Mouse (Mus musculus) mouse trophoblast stem cell (cell line): Measurements from ENCODE around the gene Myog.

Experiments used
- in situ Hi-C, 2 experiments: fragments of 300-500 bp; cut with MseI, MboI; formaldehyde crosslinking; loops; 2 replicates in 1 of 2; 3 replicates in 1 of 2; pipeline ENCODE4 v1.15.1; 2025

Gene Myog

DNA sequence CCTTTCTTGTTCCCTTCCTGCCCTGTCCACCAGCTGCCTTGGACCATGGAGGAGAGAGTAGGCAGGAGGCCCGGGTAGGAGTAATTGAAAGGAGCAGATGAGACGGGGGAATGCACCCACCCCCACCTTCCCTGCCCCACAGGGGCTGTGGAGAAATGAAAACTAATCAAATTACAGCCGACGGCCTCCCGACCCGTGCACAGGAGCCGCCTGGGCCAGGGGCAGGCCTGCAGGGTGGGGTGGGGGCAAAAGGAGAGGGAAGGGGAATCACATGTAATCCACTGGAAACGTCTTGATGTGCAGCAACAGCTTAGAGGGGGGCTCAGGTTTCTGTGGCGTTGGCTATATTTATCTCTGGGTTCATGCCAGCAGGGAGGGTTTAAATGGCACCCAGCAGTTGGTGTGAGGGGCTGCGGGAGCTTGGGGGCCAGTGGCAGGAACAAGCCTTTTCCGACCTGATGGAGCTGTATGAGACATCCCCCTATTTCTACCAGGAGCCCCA, at the start of gene Myog:
TSS of gene Myog (plus strand) at position 392 of the 502 bp plus-strand sequence.
- in situ Hi-C loops = no loop called here

DNA sequence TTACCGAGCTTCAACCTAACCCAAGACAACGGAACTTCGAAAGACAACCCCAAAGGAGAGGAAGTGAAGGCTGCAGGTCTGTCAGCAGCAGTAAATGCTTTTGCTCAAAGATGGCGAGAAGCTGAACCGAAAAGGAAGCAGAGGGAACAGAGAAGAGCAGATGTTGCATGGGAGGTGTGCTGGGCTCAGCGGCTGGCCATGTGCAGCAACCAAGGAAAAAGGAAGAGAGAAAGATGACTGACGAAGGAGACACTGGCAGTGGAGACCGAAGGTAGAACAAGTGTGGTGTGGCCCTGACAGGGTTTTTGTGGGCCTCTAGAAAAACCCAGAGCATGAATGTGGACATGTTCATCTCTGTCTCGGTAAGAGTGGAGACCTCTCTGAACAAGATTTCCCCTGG, 49.1 kb upstream of the Myog start:
- in situ Hi-C loops = loop anchor here in 1 of 2 experiments (5.0 kb wide), 1 partner anchor 88 kb away; no protein-coding TSS in a partner anchor

DNA sequence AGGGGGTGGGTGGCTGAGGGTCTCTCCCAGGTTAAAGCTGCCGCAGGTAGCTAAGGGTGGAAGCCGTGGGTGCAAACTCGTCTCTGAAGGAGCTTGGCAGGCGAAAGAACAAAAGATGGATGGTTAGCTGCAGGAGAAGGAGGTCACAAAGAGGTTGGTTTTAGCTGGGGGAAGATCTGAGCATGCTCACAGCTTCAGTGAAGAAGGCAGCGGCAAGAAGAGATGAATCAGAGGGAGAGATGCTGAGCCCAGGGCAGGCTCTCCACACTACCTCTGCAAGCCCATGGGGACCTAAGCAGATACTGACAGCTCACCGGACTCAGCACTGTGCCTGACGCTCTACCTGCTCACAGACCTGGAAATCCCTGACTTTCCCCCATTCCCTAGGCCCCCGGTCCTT, 48.5 kb upstream of the Myog start:
- in situ Hi-C loops = loop anchor here in 1 of 2 experiments (5.0 kb wide), 1 partner anchor 89 kb away; no protein-coding TSS in a partner anchor

DNA sequence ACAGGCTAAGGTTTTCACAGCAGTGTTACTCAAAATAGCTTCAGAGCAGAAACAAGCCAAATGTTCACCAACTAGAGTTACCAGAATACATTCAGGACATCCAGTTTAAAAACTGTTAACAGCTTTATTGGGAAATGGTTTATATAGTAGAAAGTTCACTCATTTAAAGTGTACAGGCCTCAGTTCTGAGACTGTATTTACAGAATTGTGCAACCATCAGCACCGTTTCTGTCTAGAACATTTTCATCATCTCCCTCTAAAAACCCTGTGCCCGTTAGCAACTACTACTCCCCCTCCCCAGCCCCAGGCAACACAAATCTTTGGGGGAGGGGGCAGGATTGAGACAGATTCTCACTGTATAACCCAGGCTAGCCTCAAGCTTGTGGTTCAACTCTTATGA, 47.5 kb upstream of the Myog start:
- in situ Hi-C loops = loop anchor here in 1 of 2 experiments (5.0 kb wide), 1 partner anchor 90 kb away; no protein-coding TSS in a partner anchor

DNA sequence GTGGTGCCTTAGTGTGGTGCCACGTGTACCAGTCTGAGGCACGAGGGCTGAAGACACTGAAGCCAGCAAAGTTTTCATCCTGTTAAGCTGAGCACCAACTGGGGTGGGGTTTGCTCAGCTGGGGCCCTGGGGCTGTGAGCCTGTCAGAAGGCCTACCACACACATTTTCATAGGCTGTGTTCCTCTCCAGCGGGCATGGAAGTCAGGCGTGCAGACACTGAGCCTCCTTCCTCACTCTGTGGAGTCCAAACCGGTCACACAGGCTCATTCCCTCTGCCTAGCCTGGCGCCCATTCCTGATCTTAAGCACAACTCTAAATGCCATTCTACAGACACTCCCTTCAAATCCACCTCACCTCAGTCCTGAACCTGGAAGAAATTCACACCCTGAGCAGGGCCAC, 46.3 kb upstream of the Myog start:
- in situ Hi-C loops = loop anchor here in 1 of 2 experiments (5.0 kb wide), 1 partner anchor 91 kb away; no protein-coding TSS in a partner anchor

DNA sequence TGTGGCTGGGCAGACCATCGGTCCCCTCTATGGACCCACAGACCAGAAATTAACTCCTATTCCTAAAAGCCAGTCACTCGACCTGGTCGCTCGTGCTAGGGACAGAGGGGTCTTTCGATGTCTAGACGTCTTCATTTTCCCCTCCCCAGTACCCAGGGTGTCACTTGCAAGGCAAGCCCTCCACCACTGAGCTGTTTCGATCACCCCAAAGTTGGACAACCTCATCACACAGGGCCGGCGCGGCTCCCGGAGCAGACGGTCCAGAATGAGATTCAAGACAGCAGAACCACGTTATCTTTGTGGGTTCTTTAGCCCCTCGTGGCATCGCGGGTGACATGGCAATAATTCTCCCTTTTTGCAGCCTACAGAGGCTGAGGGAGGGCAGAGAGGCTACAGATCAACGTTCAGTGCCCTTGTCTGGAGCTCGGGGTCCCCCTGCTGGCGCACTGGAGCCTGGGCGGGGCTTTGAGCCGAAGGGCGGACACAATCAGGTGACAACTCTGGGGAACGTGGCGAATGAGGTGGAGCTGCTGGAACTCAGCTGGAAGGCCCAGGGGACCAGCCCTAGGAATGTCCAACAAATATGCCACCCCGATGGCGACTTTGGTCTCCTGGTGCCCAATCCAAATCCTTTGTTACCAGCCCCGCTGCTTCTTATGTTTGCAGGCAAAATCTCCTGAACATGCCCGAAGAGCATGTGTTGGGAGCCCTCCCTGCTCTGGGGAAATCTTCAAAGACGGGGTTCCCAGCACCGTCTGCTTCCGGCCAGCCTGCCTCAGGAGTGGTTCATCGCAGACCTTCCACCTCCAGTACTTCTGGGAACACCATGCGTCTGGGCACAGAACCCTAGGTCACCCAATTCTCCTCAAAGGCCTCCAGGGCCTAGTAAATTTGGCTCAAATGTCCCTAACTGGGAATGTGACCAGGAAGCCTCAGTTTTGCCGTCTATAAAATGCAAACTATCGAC, 45.6 kb upstream of the Myog start:
- in situ Hi-C loops = loop anchor here in 1 of 2 experiments (5.0 kb wide), 1 partner anchor 92 kb away; no protein-coding TSS in a partner anchor

DNA sequence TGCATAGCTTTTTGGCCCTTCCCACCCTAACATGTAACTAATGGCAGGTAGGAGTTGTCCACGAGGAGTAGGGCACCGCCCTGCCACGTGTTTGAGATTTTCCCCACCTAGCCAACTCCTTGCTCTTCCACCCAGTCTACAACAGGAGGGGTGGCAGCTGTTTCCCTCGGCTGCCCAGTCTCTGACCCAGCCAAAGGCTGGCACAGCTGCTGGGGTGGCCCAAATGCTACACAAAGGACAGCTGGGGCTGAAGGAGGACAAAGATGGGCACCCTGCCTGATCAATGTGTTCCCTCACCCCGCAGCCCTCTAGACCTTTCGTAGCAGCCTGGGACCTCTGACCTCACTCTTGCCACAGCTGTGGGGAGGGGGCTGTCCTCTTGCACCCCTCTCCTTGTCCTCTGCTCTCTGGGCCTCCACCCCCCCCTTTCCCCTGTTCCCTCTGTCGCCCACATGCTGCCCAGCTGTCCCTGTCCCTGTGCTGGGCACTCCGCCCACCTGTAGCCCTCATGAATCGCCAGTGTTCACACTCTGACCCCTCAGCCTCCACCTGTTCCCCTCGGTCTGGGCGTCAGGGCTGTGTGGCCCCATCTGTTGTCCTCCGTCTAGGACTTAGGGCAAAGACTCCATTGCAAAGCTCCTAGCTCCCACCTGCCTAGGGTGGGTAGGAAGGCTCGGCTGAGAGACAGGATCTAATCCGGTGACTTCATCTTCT, 44.6 kb upstream of the Myog start:
- in situ Hi-C loops = no loop called here

DNA sequence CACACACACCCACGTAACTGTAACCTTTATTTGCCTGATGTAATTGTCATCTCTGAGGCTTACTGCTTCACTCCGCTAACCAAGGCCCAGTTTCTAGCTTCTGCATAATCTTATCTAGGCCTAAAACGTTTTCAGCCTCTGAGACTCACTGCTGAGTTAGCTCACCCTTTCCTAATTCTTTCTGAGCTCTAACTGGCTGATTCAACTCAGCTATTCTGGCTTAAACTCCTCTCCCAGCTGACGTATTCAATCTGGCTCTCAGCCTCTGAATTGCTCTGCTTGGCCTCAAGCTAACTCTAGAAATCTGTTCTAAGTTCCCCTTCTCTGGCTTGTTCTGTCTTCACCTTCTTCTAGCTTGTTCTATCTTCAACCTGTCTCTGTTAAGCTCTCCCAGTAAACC, 43.2 kb upstream of the Myog start:
- in situ Hi-C loops = no loop called here

DNA sequence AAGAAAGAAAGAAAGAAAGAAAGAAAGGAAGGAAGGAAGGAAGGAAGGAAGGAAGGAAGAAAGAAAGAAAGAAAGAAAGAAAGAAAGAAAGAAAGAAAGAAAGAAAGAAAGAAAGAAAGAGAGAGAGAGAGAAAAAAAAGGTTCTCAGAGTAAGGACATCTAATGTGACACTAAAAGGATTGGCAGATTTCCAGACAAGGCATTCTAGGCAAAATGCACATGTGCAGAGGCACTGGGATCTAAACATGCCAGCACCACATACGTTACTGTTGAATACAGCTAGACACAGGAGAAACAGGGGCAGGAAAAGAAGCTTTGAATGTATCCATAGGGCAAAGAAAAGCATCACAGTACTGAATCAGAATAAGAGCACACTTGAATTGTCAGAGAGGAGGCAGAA, 40.1 kb upstream of the Myog start:
- in situ Hi-C loops = loop anchor here in 1 of 2 experiments (5.0 kb wide), 1 partner anchor 97 kb away; no protein-coding TSS in a partner anchor

DNA sequence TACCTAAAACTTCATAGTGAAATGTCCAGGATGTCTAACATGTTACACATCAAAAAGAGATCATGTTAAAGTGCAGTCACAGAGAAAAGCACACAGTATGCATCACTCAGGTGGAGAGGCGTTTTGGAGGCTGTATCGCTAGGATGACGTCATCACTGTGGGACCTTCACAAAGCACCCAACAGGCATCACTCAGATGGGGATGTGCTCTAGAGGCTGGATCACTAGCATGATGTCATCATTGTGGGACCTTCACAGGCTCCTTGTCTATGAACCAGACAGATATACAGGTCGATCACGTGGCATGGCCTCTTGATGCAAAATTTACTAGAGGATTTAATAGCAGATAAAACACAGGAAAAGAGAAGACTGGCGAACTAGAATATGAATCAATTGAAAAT, 25.4 kb upstream of the Myog start:
- in situ Hi-C loops = no loop called here

DNA sequence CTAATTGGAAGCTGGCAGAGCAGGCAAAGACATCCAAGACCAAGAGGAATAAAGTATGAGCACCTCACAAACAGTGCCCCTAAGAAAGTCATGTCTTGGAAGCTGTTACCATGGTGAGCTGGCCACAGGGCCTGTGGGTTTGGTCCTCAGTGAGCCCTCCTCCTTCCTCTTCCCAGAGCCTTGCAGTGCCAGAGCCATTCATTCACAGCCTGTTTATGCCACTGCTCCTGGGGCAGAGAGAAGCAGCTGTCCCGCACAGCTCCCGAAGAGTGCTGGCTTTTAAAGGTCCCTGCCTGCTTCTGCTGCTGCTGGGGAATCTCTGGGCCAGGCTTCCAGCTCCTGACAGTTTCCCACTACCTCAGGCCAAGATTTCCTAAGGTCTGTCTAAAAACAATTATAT, 24.0 kb upstream of the Myog start:
- in situ Hi-C loops = no loop called here

DNA sequence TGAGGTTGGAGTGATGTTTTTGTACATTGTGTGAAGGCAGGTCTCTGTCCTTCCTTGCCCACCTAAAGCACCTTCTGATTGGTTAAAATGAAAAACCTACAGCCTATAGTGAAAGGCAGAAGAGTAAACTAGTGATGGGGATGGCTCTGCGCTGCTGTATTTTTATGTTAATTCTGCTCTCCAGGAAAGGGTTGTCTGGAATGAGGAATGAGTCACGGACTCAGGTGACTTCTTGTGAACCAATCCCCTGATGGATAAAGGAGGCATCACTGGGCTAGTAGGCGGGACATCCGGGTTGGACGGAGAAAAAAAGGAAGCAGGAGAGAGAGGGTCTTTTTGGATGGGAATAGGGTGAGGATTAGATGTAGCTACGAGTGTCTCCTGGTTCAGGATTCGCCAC, 19.8 kb upstream of the Myog start:
- in situ Hi-C loops = no loop called here

DNA sequence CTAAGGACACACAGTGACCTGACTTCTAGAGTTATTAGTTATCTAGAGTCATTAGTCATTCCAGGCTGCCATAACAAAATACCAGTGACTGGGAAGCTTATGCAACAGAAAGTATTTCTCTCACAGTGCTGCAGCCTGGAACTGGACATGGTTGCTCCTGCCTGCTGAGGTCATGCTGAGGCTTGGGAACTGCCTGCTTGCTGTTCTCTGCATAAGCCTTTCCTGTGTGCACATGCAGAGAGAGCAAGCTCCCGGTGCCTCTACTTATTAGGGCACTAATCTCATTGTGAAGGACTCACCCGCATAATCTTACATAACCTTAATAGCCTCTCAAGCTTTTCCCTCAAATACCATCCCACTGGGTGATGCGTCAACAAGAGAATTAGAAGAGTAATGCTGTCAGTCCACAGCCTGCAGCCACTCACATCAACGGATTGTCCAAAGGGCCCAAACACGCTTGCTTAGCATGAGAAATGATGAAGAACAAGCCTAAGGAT, 17.0 kb upstream of the Myog start:
- in situ Hi-C loops = no loop called here

DNA sequence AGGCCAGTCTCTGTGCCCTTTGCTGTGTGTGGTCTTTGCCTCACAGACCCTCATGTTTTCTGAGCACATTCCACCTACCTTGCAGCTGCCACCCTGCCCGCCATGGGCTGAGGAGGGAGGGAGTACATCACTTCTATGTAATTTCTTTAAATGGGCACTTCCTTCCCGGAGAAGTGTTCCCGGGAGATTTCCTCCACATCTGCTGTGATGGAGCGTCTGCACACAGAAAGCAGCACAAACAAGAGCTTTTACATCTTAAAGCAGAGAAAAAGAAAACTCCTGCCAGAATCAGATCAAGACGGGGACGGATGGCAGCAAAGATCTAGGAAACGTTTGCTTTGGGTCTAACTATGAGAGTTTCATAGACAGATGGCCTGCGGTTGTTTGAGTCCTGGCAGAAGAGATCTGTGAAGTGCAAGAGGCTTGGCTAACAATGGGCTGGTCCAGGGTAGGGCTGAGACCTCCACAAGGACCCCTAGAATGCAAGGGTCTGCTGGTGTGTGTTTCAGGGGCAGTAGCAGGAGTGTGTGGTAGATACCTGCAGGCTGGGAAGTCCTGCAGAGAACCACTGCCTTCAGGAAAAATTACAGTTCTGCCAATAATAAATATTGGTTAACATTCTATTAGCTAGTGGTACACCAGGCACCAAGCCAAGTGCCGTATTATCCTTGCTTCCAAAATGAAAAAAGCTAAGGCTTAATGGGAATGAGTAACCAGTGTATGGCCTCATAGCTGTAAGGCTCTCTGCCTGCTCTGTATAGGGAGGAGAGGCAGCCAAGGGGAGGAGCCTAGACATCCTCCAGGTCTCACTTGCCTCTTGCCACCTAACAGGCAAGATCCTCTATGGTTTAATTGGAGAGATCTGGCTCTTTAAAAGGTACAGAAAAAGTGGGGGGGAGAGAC, 16.0 kb upstream of the Myog start:
- in situ Hi-C loops = no loop called here

DNA sequence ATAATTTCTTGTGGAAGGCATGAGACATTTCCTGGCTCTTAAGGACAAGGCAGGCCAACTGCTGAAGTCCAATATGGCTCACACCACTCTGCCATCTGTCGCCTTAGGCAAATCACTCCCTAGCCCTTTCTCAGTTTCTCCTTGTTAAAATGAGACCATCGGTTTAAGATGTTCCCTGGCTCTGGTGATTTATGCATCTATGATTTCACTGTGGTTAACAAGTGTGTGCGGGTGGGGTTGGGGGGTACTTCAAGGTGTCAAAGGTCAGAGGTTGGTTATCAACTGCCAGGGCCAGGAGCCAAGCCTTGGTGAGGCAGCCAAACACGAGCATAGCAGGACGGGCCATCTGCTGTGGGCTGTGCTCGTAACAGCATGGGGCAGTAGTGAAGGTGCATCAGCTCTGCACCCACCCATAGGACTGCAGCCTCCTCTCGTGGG, 15.3 kb upstream of the Myog start:
- in situ Hi-C loops = no loop called here

DNA sequence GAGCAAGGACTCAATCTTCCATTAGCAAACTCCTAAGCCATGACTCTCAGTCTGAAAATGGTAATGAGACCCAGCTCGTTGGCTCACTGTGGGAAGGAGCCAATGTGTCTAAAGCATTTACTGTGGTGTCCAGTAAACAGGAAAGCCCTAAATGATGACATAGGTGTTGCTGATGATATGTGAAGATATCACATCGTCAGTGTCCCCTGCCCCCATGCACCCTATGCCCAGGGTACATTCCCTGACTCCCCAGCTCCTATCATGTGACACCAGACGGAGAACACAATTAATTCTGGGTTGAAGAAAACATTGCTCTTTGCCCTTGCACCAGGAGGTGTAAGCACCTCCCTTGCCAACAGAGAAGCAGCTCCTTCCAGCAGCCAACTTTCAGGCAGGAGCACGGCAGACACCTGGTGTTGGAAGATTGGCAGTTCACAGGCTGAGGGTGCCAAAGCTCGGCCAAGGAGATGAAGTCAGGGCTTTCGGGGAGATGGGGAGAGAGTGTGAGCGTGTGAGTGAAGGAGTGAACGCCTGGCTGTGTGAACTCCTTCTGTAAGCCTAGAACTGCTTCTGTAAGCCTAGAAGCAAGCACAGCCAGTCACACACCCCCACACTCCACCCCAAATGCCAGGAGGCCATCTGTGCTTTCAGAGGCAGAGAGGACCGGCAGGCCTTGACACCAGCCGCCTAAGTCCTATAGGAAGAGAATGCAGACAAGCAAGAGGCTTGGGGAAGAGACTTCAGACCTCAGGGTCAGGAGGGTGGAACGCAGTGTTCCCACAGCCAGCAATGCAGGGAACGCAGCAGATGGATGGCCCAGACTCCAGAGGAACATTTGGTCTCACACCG, 13.9 kb upstream of the Myog start:
- in situ Hi-C loops = no loop called here

DNA sequence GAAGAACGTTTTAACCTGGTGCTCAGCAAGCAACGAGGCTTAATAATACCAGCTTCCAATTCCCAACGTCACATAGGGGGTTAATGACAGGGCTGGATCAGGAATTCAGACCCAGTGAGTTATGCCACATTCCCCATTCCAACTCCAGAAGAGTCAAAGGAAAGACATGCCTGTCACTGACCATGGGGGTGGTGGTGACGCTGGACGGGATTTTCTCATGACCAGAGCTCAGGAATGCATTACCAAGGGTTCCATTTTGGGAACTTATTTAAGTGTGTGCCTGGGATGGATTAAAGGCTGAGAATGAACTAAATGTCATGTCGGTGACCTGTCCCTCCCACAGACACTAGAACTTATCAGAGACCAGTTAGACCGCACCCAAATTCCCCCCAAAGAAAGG, 13.0 kb upstream of the Myog start:
- in situ Hi-C loops = no loop called here

DNA sequence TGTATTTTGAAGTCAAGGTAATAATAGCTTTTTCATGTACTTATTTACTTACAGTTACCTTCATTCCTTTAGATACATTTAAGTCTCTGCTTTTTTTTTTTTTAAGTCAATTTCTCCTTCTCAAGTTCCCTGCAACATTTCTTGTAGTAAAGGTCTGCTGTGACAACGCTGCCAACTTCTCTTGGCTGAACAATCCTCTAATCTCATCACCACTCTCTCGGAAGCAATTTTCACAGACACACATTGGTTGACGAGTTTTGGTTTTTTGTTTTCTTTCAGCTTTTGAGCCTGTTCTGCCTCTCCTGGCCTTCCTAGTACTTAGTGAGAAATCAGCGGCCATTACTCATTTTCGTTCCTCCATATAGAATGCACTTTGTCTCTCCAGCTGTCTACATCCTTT, 9.6 kb upstream of the Myog start:
- in situ Hi-C loops = no loop called here

DNA sequence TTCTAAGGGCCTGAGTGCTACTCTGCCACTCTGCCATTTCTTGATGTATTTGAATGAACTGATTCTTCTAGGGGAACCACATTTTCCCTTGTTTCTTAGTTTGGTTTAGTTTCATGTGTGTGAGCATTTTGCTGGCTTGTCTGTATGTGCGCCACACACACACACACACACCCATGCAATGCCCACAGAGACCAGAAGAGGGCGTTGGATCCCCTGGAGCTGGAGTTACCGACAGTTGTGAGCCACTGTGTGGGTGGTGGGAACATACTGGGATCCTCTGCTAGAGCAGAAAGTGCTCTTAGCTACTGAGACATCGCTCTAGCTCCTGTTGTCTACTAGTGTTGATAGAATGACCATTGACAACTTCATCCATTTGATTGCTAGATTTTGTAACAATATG, 8.2 kb upstream of the Myog start:
- in situ Hi-C loops = no loop called here

DNA sequence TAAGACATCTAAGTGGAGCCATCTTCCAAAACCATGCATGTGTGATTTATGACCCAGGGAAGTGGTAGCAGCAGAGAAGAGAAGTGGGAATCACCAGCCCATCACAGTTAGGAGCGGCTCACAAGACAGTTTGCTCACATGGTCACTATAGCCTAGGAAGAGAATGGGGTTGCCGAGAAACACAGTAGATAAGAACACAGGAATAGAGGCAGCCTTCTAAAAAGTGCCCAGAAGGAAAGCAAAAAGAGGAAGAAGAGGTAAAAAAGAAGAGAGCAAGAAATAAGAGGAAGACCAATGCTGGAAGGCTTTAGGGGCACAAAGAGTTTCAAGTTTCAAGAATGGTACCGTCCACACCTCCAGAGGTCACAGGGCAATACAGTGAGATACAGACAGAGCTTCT, 7.4 kb upstream of the Myog start:
- in situ Hi-C loops = no loop called here
